Mouse (Mus musculus): ENCODE measurements around the gene Tbl3. TPM values are rescaled to one million over a fixed set of nuclear protein-coding genes. Genes with fewer than 3 reads are reported as not detected.
"Not testable (repeated sequence)": the region's sequence is repeated elsewhere in the genome, so short reads cannot be mapped to it uniquely, and the experiment has no call there.

Gene Tbl3
- total RNA-seq, 2 experiments from 2014 or later, result 15.1 to 16.1 TPM

DNA sequence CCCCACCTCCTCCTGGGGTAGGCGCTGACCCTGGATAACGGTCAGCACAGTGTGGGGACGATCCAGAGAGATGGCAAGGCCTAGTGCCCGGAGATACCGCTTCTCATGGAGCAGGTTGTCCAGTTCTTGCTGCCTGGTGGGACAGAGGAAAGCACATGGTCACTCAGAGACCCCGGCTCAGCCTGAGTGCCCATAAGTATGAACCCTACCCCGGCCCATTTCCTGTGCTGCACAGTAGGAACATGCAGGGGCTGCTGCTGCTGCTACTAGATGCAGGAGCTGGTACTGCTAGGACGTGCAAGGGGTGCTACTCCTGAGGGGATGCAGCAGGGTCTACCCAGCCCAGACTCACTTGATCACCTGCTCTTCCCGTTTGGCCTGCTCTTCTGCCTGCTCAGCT is 6.2 kb downstream of the Tbl3 start:
- intact Hi-C loops (cut with DNase I), result no loop called here
- no peak for DNase-seq

DNA sequence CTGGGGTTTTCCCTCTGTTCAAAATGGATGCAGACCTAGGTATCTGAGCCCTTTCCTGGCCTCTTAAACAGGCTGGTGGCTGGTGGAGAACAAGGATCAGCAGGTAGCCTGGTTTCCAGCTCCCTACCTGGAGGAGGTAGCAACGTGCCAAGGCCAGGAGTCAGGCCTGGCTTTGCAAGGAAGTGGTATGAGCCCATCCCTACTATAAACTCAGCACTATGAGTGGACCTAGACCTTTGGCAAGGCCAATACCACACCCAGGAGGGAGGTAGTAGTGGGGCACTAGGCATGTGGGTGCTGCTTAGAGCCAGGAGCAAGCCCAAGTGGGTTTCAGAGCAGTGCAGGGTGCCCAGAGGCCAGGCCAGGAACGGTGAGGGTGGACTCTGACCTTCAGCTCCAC is 8.0 kb downstream of the Tbl3 start:
- intact Hi-C loops (cut with DNase I), result no loop called here
- no peak for DNase-seq

DNA sequence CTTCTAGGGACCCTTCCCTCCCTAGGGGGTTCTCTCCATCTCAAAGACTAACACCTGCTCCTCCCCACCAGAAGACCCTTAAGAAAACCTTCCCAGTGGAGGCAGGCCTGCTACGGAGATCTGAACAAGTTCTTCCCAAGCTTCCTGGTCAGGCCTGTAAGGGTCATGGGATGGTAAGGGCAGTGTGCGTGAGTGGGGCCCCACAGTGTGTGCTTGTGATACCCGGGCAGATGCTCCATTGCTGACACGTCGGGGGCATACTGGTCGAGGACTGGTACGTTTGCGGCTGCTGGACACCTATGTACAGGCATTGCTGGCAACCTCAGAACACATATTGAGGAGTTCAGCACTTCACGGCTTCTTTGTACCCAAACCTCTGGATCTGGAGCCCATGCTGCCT is 8.7 kb downstream of the Tbl3 start:
- intact Hi-C loops (cut with DNase I), result no loop called here
- no peak for DNase-seq

DNA sequence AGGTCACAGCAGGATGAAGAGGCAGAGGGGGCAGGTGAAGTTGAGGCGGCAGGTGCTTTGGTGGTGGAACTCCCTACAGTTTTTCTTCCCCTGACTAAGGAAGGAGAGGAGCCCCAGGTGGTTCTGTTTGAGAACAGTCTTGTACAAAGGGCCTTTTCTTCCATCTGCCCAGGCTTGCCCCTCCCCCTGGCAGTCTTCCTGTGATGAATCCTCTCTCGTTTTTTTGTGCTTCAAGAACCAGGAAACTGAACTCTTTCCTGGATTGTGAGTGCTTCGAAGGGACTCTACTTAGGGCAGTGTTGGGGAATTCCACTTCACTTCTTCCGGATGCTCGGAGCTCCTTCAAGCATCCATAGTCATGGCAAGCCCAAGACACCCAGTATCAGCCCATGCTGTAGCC is 9.5 kb downstream of the Tbl3 start:
- no peak for DNase-seq
- intact Hi-C loops (cut with DNase I), result no loop called here

DNA sequence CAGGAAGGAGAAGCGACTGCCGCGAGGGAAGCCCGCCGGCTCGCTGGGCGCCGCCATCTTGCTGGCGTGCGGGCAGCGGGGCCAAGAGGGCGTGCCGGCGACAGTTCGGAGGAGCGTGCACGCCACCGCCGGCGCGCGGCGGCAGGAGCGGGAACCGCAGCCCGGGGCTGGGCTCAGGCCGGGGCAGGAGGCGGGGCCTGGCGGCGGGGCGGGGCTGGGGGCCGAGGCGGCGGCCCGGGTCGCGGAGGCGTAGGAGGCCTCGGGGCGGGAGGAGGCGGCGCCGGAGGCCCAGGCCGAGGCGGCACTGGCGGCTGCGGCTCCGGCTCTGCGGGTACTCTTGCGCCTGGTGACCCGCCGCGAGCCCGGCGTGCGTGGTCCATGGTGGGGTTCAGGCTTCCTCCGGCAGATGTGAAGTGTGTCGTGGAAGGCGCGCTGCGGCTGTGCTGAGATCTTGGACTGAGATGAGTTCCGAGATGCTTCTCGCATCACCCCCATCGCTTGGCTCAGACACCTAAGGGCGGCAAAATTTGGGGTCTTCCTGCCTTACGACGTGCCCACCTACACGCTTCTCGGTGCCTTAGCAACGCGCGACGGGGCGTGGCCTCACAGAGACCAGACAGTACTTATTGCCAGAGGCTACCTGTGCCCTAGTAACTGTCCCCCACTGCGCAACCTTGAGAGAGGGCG is 11.3 kb downstream of the Tbl3 start, which contains the start of the genes Gfer and Noxo1:
Gene Gfer, minus strand, starts transcription at position 146 of the 687 bp plus-strand sequence.
Gene Noxo1, plus strand, starts transcription at position 224 of the 687 bp plus-strand sequence.
- intact Hi-C loops (cut with DNase I), result no loop called here
- DNase-seq, result peak; percentile 75 to 86

DNA sequence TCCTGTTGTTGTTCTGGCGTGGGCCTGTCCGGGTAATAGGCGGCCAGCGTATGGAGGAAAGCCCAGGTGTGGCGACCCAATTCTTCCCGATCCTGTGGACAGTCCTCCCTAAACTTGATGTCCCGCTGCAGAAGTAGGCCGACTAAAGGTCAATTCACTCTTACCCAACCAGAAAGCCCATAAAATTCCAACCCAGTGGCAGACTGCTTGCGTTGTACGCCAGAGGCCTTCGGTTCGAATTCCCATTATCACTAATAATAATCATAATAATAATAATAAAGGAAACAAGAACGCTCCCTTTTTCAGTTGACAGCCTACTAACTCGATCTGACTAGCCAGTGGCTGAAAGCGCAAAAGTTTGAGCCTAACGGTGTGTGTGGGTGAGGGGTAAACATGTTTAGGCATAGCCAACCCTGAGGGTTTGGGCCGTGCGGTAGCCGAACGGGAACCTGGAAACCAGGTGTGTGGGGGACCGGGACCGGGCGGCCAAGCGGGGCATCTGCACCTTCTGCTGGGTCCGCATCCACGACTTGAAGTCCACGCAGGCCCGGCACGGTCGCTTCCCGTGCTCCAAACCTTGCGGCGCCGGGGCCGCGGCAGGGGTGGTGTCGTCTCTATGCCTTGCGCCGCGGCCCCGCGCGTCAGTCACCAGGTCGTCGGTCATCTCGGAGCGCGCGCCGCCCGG is 12.0 kb downstream of the Tbl3 start:
- DNase-seq, result no peak
- intact Hi-C loops (cut with DNase I), result no loop called here

DNA sequence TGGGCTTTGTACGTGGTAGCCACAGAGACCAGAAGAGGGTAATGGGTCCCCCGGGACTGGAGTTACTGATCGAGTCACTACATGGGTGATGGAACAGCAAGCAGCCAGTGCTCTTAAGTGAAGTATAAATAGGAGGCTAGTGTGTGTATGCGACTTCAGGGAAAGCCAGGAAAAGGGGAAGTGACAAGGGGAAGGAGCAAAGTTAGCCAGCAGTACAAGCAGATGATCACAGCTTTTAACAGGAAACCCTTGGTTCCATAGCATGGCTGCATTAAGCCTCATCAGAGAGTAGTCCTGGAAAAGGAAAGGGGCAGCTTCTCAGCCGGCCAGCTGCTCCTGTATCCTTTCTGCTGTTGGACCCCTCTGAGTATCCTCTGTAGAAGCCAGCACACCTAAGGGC is 15.1 kb downstream of the Tbl3 start:
- intact Hi-C loops (cut with DNase I), result no loop called here
- DNase-seq, result no peak

DNA sequence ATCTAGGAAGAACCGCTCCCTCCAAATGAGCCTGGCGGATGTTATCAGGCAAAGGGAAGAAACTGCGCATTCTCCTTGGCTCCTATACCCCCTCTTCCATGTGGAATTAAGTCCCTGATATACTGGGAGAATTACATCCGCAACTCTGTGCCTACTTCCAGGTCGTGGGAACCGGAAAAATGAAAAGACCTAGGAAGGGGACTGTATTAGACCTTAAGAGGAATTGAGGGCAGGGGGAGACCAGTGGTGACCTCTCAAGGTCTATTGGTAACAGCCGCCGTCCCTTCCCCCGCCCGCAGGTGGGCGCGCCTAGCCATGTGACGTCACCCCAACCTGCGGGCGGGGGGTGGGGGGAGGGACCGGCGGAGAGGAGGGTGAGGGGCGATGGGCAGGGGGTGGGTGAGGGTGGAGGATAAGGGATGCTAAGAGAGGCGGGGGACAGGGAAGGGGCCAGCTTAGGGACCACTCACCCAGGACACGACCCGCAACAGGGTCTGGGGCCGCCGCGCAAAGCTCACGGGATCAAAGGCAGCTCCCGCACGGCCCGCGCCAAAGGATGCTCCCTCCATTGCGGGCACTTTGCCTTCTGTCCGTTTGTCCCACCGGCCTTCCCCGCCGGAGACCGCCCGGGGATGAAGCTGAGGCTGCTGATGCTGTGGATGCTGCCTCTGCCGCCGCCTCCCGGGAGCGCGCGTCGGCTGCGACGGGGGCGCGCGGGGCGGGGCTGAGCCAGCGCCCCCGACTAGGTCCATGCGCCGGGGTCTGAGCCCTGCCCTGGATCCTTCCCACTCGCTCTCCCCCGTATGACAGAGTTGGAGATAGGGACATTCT is 18.0 kb downstream of the Tbl3 start, which contains the start of gene Syngr3:
Gene Syngr3, minus strand, starts transcription at position 705 of the 831 bp plus-strand sequence.
- intact Hi-C loops (cut with DNase I), result no loop called here
- DNase-seq, result no peak

DNA sequence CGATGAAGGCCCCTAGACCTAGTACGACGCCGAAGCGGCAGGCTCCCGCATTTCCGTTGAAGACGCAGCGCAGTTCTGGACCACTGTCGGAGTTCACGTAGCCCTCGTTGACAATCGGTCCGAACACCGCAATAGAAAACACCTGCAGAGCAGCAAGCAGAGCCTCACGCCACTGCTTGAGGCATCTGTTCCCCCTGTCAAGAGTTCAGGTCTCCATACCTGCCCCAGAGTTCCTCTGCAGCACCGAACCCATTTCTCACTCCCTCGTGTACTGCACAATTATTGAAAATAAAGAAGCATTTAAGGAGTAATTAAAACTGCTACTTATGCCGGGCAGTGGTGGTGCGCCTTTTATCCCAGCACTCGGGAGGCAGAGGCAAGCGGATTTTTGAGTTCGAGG is 19.9 kb downstream of the Tbl3 start:
- intact Hi-C loops (cut with DNase I), result no loop called here
- no peak for DNase-seq

DNA sequence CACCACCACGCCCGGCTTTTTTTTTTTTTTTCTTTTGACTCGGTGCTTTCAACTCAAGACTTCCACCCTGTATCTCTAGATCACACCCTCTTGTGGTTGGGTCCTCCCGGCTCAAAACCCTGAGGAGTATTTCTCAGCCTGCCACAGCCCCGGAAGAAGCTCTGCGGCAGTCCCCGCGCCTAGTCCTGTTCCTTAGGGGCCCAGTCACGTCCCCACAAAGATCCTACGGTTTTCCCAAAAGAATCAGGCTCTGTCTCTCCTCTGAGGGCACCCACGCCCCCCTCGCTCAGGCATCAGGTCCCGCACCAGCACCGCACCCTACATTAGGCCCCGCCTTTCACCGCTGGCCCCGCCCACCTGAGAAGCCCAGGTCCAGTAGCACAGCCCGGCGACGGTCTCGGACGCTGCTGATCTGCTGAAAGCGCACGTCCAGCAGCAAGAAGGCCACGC is 20.3 kb downstream of the Tbl3 start:
- peak in 1 of 2 experiments; percentile 39 for DNase-seq
- intact Hi-C loops (cut with DNase I), result no loop called here

DNA sequence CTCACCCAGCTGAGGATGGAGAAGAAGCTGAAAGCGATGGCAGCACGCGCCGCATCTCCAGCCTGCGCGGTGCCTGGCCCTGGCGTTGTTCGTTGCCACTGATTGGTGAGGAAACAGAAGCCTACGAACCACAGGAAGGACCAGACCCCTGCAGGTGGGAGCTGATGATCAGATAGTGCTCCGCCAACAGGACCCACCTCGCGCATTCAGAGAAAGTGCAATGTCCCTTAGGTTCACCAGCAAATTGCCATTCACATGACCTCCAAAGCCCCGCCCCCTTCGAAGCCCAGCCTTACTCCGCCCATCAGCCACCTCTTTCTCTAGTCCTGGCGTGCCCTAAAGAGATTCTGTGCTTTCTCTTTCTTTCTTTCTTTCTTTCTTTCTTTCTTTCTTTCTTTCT is 20.9 kb downstream of the Tbl3 start:
- intact Hi-C loops (cut with DNase I), result no loop called here
- no peak for DNase-seq

DNA sequence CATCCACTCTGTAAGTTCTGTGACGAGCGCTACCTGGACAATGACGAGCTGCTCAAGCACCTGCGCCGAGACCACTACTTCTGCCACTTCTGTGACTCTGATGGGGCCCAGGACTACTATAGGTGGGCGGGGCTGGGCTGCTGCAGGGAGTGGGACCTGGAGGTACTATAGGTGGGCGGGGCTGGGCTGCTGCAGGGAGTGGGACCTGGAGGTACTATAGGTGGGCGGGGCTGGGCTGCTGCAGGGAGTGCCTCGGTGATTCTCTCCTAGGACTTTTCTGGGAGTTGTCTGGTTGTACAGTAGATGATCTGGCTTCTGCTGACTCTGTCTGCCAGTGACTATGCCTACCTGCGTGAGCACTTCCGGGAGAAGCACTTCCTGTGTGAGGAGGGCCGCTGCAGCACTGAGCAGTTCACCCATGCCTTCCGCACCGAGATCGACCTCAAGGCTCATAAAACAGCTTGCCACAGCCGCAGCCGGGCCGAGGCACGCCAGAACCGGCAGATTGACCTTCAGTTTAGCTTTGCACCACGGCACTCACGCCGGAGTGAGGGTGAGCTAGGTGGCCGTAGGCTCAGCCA is 29.9 kb downstream of the Tbl3 start:
- intact Hi-C loops (cut with DNase I), result no loop called here
- DNase-seq, result no peak

DNA sequence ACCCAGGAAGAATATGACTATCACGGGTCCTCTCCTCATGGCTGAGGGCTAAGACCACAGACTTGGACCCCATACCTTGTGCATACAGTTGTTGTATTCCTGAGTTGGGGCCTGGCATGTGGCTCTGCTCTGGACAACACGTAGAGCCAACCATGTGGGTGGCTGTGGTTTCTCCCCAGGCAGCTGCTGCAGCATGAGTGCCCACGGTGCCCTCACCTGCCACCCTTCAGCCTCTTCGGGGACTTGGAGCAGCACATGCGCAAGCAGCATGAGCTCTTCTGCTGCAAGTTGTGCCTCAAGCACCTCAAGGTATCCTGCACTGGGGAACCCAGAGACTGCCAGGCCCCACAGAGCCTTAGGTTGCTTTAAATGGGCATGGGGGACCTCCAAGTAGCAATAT is 30.6 kb downstream of the Tbl3 start:
- intact Hi-C loops (cut with DNase I), result no loop called here
- no peak for DNase-seq

DNA sequence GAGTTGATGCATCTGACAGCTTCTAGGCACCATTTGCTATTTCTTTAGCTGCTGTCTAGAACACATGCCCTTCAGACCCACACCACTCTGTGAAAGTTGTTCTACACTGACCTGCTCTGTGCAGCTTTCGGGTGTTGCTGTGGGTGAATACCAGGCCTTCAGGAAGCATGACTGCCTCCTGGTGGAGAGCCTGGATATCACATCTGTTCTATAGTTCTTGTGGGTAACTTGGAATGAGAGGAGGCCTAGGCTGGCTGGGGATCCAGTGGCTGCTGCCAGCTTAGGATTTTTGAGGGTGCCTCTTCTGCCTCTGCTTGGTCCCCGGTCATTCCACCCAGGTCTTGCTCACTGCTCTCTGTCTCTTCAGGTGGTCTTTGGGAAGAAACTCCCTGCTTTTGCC is 31.3 kb downstream of the Tbl3 start:
- intact Hi-C loops (cut with DNase I), result no loop called here
- peak in 1 of 2 experiments; percentile 50 for DNase-seq

DNA sequence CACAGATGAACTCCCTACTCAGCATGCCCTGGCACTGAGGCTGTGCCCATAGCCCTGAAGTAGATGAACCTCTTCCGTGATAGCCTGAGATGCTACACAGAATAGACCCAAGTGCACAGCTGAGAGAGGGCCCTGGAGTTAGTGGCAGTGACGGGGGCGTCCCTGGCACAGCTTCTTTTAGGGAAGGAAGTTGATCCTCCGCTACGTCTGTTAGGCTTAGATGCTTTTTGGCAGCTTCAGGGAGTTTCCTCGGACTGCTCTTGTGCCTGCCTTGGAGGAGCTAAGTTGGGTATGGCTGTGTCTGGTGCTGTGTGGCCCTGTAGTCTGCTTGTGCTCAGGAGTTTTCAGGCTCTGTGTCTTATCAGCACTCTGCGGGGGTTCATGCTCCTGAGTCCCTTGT is 33.2 kb downstream of the Tbl3 start:
- intact Hi-C loops (cut with DNase I), result no loop called here

DNA sequence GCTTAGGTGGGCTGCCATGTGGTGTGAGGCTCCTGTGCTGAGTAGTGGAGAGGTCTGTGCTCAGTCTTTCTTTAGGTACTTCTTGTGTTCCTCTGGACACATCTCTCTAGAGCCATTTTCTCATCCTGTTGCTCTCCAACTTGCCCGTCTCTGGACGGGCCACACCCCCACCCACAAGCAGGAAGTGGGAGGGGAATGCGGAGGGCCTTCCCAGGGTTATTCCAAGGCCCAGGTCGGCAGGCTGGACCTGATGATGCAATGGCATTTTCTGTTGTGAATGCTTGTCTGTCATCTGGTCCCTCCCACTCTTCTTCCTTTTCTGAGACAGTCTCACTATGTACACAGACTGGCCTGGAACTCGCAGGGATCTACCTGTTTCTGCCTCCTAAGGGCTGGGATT is 35.3 kb downstream of the Tbl3 start:
- intact Hi-C loops (cut with DNase I), result no loop called here
- no peak for DNase-seq

More for the DNA sequence above, 33.2 kb downstream of the Tbl3 start:
- DNase-seq, result no peak

DNA sequence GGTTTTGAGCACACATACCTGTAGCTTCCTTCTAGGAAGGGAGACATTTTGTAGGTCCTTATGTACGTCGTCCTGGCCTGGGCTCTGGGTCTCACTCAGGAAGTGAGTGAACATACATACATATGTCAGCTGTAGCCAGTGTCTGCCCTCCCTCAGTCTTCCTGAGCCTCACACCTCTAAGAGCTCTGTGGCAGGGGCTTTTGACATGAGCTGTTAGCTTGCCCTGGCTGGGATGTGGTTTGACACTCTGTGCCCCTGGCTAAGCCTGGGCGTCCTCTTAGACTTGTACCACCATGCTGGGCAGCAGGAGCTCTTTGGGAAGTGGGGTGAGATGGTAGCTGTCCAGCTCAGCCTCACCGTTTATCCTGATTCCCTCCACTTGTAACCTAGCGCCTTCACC is 36.1 kb downstream of the Tbl3 start:
- DNase-seq, result no peak
- intact Hi-C loops (cut with DNase I), result no loop called here

DNA sequence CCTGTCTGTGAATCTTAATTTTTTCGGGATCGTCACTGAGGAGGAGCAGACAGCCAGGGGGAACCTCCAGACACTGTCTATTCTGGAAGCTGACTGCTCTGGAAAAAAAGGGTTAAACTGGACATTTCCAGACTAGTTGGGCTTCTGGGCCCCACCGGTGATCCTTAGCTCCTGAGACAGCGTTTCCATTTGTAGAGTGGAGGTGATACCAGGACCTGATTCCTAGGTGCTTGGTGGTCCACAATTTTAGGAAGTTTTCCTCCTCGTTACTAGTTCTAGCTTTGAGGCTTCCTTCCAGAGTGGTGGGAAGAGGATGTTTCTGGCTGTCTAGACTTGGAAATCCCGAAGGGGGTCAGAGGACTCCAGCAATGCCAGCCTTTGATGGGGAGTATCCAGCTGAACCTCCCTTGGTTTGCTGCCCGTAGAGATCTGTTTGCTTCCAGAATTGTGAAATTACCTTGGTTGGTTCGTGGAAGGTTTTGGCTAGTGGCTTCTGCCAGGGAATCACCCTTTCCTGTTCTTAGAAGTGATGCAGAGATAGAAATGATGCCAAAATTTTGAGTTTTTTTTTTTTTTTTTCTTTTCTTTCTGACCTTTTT is 37.1 kb downstream of the Tbl3 start:
- no peak for DNase-seq

DNA sequence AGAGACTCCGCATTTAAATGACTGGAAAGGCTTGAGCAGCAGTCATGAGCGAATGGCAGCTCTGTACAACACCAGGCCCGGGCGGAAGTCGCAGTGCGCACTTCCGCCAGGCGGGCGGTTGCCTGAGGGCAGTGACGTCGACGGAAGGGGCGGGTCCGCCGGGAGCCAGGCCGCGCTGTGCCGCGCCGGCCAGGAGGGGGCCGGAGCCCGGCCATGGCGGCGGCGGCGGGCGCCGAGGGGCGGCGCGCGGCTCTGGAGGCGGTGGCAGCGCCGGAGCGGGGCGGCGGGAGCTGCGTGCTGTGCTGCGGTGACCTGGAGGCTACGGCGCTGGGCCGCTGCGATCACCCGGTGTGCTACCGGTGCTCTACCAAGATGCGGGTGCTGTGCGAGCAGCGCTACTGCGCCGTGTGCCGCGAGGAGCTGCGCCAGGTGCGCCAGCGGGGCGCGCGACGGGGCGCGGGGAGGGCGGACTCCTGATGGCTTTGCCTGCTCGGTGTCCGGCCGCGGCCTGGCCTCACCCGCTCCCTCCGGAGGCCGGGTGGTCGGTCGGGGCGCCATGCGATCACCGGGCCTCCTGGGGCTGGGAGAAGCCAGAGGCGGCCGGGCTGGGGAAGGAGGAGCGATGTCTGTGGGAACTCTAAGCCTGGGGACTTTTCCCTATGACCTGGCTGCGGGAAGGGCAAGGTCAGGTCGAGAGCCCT is 37.8 kb downstream of the Tbl3 start, which contains the start of gene Zfp598:
Gene Zfp598, plus strand, starts transcription at position 143 of the 701 bp plus-strand sequence.
- intact Hi-C loops (cut with DNase I), result no loop called here
- DNase-seq, result peak; percentile 90 to 92

More for the DNA sequence above, 37.1 kb downstream of the Tbl3 start:
- intact Hi-C loops (cut with DNase I), result no loop called here

DNA sequence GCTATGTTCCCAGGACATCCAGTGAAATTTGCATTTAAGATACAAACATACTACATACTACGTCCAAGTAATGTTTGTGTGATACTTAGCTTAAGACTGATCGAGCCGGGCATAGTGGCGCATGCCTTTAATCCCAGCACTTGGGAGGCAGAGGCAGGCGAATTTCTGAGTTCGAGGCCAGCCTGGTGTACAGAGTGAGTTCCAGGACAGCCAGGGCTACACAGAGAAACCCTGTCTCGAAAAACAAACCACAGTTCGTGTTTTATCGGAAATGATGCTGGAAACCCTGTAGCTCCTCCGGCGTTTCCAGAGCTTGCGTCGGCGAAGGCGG is 38.3 kb downstream of the Tbl3 start:
- intact Hi-C loops (cut with DNase I); DNase-seq: not testable (repeated sequence)
